Comparison of ENCODE assay signal across 10 mouse cellular contexts in the genomic region with DNA sequence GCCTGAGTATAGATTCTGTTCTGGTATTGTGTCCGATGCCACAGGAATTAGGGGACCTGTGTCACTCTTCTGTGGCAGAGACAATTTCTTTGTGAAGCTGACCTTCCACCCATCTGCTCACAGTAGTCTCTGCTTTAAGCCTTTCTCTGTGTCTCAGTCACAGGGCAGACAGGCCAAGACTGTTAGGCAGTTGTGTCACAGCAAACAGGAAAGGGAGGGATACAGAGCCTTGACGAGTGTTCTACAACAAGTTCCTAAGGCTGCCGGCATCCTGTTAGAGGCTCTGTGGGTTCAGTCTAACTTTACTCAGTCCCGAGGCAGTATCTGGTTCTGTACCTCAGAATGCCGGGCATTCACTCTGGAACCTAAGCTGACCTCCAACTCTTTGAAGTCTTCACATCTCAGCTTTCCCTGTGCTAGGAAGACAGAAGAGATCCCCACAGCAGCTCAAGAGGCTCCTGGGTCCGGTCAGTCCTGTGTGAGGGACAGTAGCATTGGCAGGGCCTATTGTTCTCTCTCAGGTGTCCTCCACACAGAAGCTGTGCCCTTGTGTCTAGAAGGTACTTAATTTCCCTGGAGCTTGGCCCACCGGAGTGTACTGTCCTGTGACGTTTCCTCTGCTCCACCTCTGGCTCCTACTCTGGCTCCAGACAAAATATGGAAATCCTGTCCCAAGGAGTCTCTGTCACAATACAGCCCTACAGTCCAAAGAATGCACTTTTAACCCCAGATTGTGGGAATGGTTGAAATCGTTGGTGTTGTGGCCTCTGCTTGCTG.
DNase-seq lines count a peak whose midpoint lies in the region; ATAC-seq and TF ChIP-seq lines count a peak whose summit lies in the region.
"Had no signal": no experiment of that assay in that cellular context is flagged by ENCODE, and none has a peak within 500 bp of the region (broad histone marks: within the 10 kb centered on the region; RNA-seq: fewer than 3 reads in every experiment).

No protein-coding gene starts in this region.

- DNase-seq in layer of hippocampus, adult 2 months (ENCODE audit: low spot score in 2 of 2) = no peak
- DNase-seq in layer of hippocampus, postnatal 10 days (ENCODE audit: low spot score in 2 of 2) = no peak
- peak; percentile 33 to 49 for DNase-seq in heart, adult 9 months (ENCODE audit: low spot score in 2 of 2)
- DNase-seq in kidney, adult 2 months = peak; percentile 71
- DNase-seq in lung, postnatal 25 days (ENCODE audit: low spot score) = peak; percentile 52
- no peak for DNase-seq in liver, embryonic 11.5 days (ENCODE audit: low spot score)
- no peak for DNase-seq in cerebellum, adult 9-11 months
- no peak for DNase-seq in layer of hippocampus, postnatal 14 days (ENCODE audit: low spot score in 2 of 2)
- DNase-seq: cerebellum, adult 2 months had no signal

- H3K4me2 ChIP-seq in liver, embryonic 11.5 days = no peak overlapping the region

- no peaks in the 10 kb centered on the region for H3K9me3 ChIP-seq in liver, embryonic 11.5 days (ENCODE audit: control insufficient read depth, low read length)

- no peak for TF ChIP-seq CTCF in layer of hippocampus, adult 2 months (conservative IDR thresholded peaks at IDR 0.05)
- no peak for TF ChIP-seq CTCF in kidney, adult 2 months (conservative IDR thresholded peaks at IDR 0.05; ENCODE audit: insufficient read depth, insufficient read length, low read depth, low read length)

- no peak overlapping the region for H3K9ac ChIP-seq in liver, embryonic 11.5 days (ENCODE audit: low read depth, low read length)

- H3K4me1 ChIP-seq in kidney, adult 2 months (ENCODE audit: control insufficient read depth, insufficient read depth, low read length) = peaks cover 10% of the 10 kb centered on the region
- H3K4me1 ChIP-seq in liver, embryonic 11.5 days (replicated peaks; ENCODE audit: control insufficient read depth, insufficient read depth, low read length) = no peaks in the 10 kb centered on the region; the same call in 1 of the 2 replicates

- TF ChIP-seq POLR2A in kidney, adult 2 months (IDR thresholded peaks at IDR 0.05; ENCODE audit: low read depth, low read length) = no peak

- peak overlapping the region; percentile 63; the same call in 1 of the 2 replicates for H3K27ac ChIP-seq in layer of hippocampus, adult 2 months
- peak overlapping the region; percentile 84 for H3K27ac ChIP-seq in kidney, adult 2 months (ENCODE audit: insufficient read depth, low read depth, low read length)
- no peak overlapping the region for H3K27ac ChIP-seq in liver, embryonic 11.5 days (ENCODE audit: low read depth, low read length)

- H3K27me3 ChIP-seq in kidney, adult 2 months (replicated peaks; ENCODE audit: control insufficient read depth, insufficient read depth, low read length) = no peaks in the 10 kb centered on the region
- H3K27me3 ChIP-seq in liver, embryonic 11.5 days (replicated peaks; ENCODE audit: control insufficient read depth, insufficient read depth, low read length) = no peaks in the 10 kb centered on the region

- H3K36me3 ChIP-seq in kidney, adult 2 months (ENCODE audit: control insufficient read depth, insufficient read depth, low read length) = no peaks in the 10 kb centered on the region
- no peaks in the 10 kb centered on the region for H3K36me3 ChIP-seq in liver, embryonic 11.5 days (ENCODE audit: control insufficient read depth, insufficient read depth, low read length)

- ATAC-seq in liver, embryonic 11.5 days (replicated peaks; ENCODE audit: low FRiP score) = no peak
- ATAC-seq: forebrain, embryonic 16.5 days had no signal

- 68% methylated on average over 9 of the region's 9 CpGs for WGBS in kidney, adult 2 months
- WGBS in liver, embryonic 11.5 days = 59% methylated on average over 9 of the region's 9 CpGs

- H3K4me3 ChIP-seq in layer of hippocampus, adult 2 months = no peak overlapping the region
- H3K4me3 ChIP-seq in kidney, adult 2 months (ENCODE audit: insufficient read depth, low read depth, low read length) = no peak overlapping the region
- no peak overlapping the region for H3K4me3 ChIP-seq in liver, embryonic 11.5 days (ENCODE audit: low read depth, low read length)

Comparison
In these comparisons a context has a peak if more than half of its experiments do, and no peak if none do; other contexts are left out.
1. DNase-seq: peak in heart, adult 9 months (2 of 2), kidney, adult 2 months (single experiment) and lung, postnatal 25 days (single experiment); none in layer of hippocampus, adult 2 months (0 of 2), layer of hippocampus, postnatal 10 days (0 of 2), liver, embryonic 11.5 days (single experiment), cerebellum, adult 9-11 months (single experiment) and layer of hippocampus, postnatal 14 days (0 of 2).